Mouse (Mus musculus): ENCODE data around the gene Cldn34c4. TPM values are rescaled to one million over a fixed set of nuclear protein-coding genes. Genes with fewer than 3 reads are reported as not detected.

The Cldn34c4 gene
- total RNA-seq (2022) = not detected

GRCm38 (mm10) chrX:127736454-127736853, at the start of gene Cldn34c4:
Cldn34c4 (minus strand) TSS chrX:127736554.
- no peak for DNase-seq (ENCODE audit: low spot score)

GRCm38 (mm10) chrX:127747062-127747461, 10.7 kb upstream of the Cldn34c4 start:
- DNase-seq (ENCODE audit: low spot score) = no peak

Measured in heart, adult 8-10 months (tissue).